Mouse (Mus musculus): ENCODE data around the gene Cyyr1.

- TF ChIP-seq CTCF (IDR thresholded peaks at IDR 0.05; ENCODE audit: low read depth, low read length), result peak; percentile 59
- no peak for TF ChIP-seq POLR2A (IDR thresholded peaks at IDR 0.05; ENCODE audit: extremely low read depth, insufficient read depth, low read length)
These were observed 117.8 kb downstream of the Cyyr1 start for GRCm38 (mm10) chr16:85435427-85435826.

Data from liver, adult 2 months (tissue).